8 mouse cellular contexts compared by ENCODE assay signal in the genomic region with DNA sequence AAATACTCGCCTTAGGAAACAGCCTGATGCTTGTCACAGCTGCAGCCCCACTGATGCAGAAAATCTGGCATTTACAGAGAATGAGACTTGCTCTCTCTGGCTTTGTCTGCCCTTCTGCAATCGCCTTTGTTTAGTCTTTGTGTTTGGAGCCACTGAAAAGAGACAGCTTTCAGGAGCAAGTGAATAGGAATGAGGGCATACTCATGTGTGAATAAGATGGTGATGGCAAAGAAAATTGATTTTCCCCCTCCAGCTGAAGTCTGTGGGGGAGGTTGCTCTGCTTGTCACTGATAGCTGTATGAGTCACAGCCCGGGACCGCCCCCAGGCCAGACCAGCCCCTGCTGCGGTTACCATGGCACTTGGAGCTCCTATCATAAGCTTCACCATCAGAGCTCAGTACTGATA.
DNase-seq lines count a peak whose midpoint lies in the region; ATAC-seq and TF ChIP-seq lines count a peak whose summit lies in the region.
"Had no signal": no experiment of that assay in that cellular context is flagged by ENCODE, and none has a peak within 500 bp of the region (broad histone marks: within the 10 kb centered on the region; RNA-seq: fewer than 3 reads in every experiment).

No protein-coding gene starts in this region.

- no peaks in the 10 kb centered on the region for H3K36me3 ChIP-seq in forebrain, embryonic 16.5 days (ENCODE audit: control insufficient read depth, insufficient read depth)
- H3K36me3 ChIP-seq in hindbrain, embryonic 13.5 days: no peaks in the 10 kb centered on the region
- no peaks in the 10 kb centered on the region for H3K36me3 ChIP-seq in limb, embryonic 11.5 days (ENCODE audit: control insufficient read depth, insufficient read depth, low read length)
- H3K36me3 ChIP-seq: embryonic facial prominence, embryonic 15.5 days had no signal

- peak; percentile 37 for DNase-seq in Patski (ENCODE audit: low read depth, low spot score)
- peak; percentile 5 for DNase-seq in cerebellum, adult 11 months
- DNase-seq in limb, embryonic 11.5 days (ENCODE audit: low spot score): peak; percentile 25
- DNase-seq in ovary, postnatal 14 days (ENCODE audit: low spot score): peak; percentile 15
- no peak for DNase-seq in thymus, postnatal 0 days (ENCODE audit: low spot score)

- TF ChIP-seq CTCF in Patski (IDR thresholded peaks at IDR 0.05): no peak

- ATAC-seq in Patski: peak; percentile 86
- peak; percentile 99 for ATAC-seq in forebrain, embryonic 16.5 days
- ATAC-seq in hindbrain, embryonic 13.5 days (ENCODE audit: low FRiP score): peak; percentile 97
- ATAC-seq in limb, embryonic 11.5 days (ENCODE audit: insufficient number of reproducible peaks, low FRiP score, low TSS enrichment, low read depth): no peak

- peak overlapping the region; percentile 96 for H3K27ac ChIP-seq in forebrain, embryonic 16.5 days (ENCODE audit: low read length)
- peak overlapping the region; percentile 93 for H3K27ac ChIP-seq in hindbrain, embryonic 13.5 days
- no peak overlapping the region for H3K27ac ChIP-seq in limb, embryonic 11.5 days (replicated peaks; ENCODE audit: low read depth, low read length)
- H3K27ac ChIP-seq: embryonic facial prominence, embryonic 15.5 days had no signal

- CTCF ChIA-PET in Patski (lab: Charles Lee): interaction anchor here (1.2 kb wide), 1 partner anchor 11 kb away, joined by 4 read pairs; no protein-coding TSS in a partner anchor

- POLR2A ChIA-PET in Patski (lab: Charles Lee): interaction anchor here (0.6 to 1.2 kb wide), 5 partner anchors 24 to 518 kb away, joined by 3 to 4 read pairs (median 3); no protein-coding TSS in a partner anchor

- peak overlapping the region; percentile 40 for H3K4me2 ChIP-seq in forebrain, embryonic 16.5 days (ENCODE audit: low read length)
- H3K4me2 ChIP-seq in hindbrain, embryonic 13.5 days: peak overlapping the region; percentile 30
- H3K4me2 ChIP-seq in limb, embryonic 11.5 days (ENCODE audit: low read depth, severe bottlenecking): no peak overlapping the region
- H3K4me2 ChIP-seq: embryonic facial prominence, embryonic 15.5 days had no signal

- peak overlapping the region; percentile 42 for H3K9ac ChIP-seq in forebrain, embryonic 16.5 days (replicated peaks; ENCODE audit: low read depth, low read length)
- H3K9ac ChIP-seq in hindbrain, embryonic 13.5 days: peak overlapping the region; percentile 51
- no peak overlapping the region for H3K9ac ChIP-seq in limb, embryonic 11.5 days (ENCODE audit: low read length)
- H3K9ac ChIP-seq: embryonic facial prominence, embryonic 15.5 days had no signal

- H3K27me3 ChIP-seq in Patski: no peaks in the 10 kb centered on the region
- H3K27me3 ChIP-seq in forebrain, embryonic 16.5 days (replicated peaks; ENCODE audit: control insufficient read depth, insufficient read depth, low read length): no peaks in the 10 kb centered on the region
- no peaks in the 10 kb centered on the region for H3K27me3 ChIP-seq in hindbrain, embryonic 13.5 days
- H3K27me3 ChIP-seq in limb, embryonic 11.5 days (ENCODE audit: control insufficient read depth, insufficient read depth, low read length): no peaks in the 10 kb centered on the region
- H3K27me3 ChIP-seq: embryonic facial prominence, embryonic 15.5 days had no signal

- in situ Hi-C loops in Patski (cut with MboI; ENCODE audit: low pct_unique_long_range_greater_than_20kb): no loop called here

- WGBS in forebrain, embryonic 16.5 days: 5% methylated on average over 5 of the region's 5 CpGs
- WGBS in hindbrain, embryonic 13.5 days: 5% methylated on average over 5 of the region's 5 CpGs
- 39% methylated on average over 5 of the region's 5 CpGs for WGBS in limb, embryonic 11.5 days

- H3K9me3 ChIP-seq in forebrain, embryonic 16.5 days (ENCODE audit: control insufficient read depth, low read length): no peaks in the 10 kb centered on the region
- H3K9me3 ChIP-seq in hindbrain, embryonic 13.5 days: no peaks in the 10 kb centered on the region
- H3K9me3 ChIP-seq in limb, embryonic 11.5 days (ENCODE audit: control insufficient read depth, low read length): no peaks in the 10 kb centered on the region
- H3K9me3 ChIP-seq: embryonic facial prominence, embryonic 15.5 days had no signal

- H3K4me3 ChIP-seq in forebrain, embryonic 16.5 days (replicated peaks; ENCODE audit: low read length): no peak overlapping the region
- H3K4me3 ChIP-seq in hindbrain, embryonic 13.5 days: no peak overlapping the region
- H3K4me3 ChIP-seq in limb, embryonic 11.5 days (ENCODE audit: low read depth, low read length): no peak overlapping the region
- H3K4me3 ChIP-seq: embryonic facial prominence, embryonic 15.5 days had no signal

- peaks cover 35% of the 10 kb centered on the region for H3K4me1 ChIP-seq in forebrain, embryonic 16.5 days (replicated peaks; ENCODE audit: control insufficient read depth, insufficient read depth, low read length)
- H3K4me1 ChIP-seq in hindbrain, embryonic 13.5 days (replicated peaks): peaks cover 43% of the 10 kb centered on the region
- no peaks in the 10 kb centered on the region for H3K4me1 ChIP-seq in limb, embryonic 11.5 days (ENCODE audit: control insufficient read depth, insufficient read depth, low read length)
